Mouse (Mus musculus) left cerebral cortex, adult 11 months (tissue): ENCODE data around the gene Cercam.

ENCODE experiments used
- DNase-seq: peaks from one replicate; pipeline ENCODE4 v3.0.0; 2022; ENCODE audit warnings: low spot score

Gene Cercam

DNA sequence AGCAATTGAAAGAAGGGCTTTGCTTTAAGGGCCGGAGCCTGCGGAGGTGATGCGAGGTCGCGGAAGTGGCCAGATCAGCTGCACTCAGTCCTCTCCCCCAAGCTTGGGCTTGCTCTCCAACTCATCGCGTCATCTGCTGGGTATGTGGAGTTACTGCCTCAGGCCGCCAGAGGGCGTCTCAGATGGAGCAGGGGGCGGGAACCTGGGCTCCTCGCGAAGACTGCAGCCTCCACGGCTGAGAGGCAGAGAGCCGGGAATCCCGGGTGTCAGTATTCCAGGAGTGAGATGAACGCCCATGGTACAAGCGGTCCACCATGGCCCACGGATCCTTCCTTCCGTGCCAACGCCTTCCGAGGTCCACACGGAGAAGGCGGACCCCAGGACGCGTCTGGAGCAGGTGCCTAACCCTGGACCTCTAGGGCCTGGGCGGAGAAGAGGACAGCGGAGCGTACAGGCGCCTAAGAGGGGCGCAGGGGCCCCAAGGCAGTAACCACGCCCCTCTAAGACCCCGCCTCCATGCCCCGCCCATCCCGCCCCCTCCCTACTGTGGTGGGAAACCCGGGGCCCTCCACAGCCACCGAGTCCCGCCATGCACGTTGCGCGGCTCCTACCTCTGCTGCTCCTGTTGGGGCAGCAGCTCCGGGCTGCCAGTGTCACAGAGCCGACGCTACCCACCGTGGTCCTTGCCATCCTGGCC, at the start of gene Cercam:
Gene Cercam (plus strand): TSS at position 216 of the 697 bp plus-strand sequence.
- peak; percentile 57 for DNase-seq

DNA sequence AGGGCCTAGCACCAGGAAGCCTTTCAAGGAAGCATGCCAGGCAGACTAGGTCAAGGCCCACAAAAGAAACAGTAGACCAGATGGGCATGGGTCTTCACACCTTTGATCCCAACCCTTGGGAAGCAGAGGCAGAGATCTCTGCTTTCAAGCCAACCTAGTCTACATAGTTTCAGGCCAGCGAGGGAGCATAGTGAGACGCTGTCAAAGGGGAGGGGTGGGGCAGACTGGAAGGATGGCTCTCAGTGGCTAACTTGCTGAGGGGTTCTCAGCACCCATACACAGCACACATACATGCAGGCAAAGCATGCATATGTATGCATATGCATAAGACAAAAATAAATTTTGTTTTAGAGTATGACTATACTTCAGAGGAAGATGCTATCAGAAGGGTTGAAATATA, 49.6 kb upstream of the Cercam start:
- no peak for DNase-seq

DNA sequence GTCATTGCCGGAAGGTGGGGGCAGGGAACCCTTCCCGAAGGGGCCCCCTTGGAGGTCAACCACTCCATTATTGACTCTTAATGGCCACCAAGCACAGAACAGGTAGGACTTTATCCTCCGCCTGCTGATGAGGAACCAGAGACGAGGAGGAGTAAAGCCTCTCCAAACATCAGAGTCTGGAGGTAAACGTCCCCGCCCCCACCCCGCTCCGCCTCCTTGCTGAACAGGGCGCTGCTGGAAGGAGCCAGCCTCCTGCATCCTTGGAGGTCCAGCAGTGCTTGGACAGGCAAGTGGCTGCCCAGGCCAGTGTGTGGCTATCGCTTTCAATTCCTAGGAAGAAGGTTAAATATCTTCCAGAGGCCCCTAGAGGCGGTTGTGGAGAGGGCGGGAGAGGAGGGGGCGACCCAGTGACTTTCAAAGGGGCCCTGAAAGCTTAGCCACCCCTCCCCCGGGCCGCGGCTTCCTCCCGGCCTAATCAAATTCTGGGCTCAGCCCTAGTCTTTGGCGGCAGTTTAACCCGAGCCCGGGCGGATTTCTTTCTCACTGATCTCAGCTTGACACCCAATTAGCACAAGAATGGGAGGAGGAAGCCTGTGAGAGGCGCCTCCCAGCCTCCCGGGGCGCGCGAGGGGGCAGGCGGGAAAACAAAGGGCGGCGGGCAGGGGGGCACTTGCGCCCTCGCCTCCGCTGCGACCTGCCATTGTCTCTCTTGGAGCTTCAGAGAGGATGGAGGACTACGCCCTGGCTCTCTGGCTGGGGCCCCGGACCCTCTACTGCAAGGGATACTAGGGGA, 48.7 kb upstream of the Cercam start, which contains the start of gene Urm1:
Gene Urm1 (plus strand): TSS at position 51 of the 793 bp plus-strand sequence.
- no peak for DNase-seq

DNA sequence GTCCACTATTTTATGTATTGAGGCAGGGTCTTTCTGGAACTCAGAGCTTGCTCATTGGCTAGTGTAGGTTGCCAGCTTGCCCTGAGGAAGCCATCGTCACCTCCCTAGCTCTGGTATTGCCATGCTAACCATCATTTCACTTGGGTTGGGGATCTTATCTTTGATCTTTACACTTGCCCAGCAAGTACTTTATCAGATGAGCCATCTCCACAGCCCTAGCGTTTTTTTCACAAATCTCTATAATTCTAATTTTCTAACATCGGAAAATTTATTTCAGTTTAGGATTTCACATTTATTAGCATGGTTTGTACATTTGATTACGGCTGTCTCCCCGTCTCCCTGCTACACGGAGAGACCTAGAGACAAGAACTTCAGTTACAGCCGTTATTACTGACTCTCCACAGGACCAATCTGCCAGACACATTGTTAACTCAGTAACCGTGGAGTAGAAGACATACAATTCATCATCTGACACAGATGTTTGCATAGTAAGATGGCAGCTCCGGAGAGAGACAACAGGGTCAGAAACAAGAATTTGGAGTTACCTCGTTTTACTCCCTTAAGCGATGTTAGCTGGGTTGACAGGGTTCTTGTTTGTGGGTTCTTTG, 42.5 kb upstream of the Cercam start:
- no peak for DNase-seq

DNA sequence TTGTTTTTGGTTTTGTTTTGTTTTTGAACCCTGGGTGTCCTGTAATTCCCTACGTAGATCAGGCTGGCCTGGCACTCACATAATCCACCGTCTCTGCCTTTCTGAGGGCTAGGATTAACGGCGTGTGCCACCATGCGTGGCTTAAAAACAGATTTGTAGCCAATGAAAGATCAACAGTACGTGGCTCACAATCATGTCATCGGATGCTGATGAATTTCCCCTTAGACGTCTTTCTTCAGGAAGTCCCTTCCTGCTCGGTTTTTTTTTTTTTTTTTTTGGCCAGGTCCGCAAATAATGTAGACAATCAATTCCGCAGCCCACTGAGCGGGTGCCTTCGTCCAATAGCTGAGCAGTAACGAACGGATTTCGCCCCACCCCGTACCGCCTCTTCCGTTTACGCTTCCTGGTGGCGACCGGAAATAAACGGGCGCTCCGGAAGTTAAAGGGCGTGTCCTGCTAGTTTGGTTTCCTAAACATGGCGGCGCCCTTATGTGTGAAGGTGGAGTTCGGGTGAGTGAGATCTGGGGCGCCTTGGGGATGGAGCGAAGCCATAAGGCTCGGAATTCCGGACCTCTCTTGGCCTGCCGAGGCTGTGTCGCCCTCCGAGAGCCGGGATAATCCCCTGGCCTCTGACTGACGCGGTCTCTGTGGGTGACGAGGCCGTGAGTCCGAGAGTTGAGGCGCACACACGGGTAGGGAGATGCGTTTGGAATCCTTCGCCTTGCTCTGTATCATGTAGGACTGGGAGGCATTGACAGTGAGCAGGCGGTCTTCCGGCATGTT, 41.8 kb upstream of the Cercam start:
- peak; percentile 91 for DNase-seq

DNA sequence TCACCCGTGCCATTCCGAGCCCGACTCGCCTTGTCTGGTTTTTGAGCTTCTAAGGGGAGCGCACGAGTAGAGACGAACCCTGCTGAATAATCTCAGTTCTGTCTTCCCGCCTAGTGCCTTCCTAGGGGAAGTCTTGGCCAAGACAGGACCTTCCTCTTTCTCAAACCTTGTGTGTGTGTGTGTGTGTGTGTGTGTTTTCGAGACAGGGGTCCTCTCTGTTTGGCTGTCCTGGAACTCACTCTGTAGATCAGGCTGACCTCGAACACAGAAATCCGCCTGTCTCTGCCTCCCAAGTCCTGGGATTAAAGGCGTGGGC, 41.3 kb upstream of the Cercam start:
- no peak for DNase-seq

DNA sequence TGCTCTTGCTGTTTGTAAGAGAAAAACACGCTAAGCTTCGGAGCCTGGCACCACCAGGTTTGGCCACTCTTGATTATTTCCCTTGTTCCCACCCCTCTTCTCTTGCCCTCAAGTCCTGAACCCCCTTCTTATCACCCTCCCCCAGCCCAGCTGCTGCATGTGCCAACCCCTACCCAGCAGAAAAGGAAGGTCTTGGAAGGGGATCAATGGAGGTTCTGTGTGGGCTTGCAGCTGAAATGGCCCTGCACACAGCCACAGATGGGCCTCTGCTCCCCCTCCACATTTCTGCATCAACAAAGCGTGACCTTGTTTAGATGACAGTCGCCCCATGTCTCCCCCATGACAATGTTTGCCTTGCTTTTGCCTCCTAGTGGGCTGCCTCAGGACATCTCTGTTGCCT, 37.9 kb upstream of the Cercam start:
- DNase-seq: peak; percentile 64

DNA sequence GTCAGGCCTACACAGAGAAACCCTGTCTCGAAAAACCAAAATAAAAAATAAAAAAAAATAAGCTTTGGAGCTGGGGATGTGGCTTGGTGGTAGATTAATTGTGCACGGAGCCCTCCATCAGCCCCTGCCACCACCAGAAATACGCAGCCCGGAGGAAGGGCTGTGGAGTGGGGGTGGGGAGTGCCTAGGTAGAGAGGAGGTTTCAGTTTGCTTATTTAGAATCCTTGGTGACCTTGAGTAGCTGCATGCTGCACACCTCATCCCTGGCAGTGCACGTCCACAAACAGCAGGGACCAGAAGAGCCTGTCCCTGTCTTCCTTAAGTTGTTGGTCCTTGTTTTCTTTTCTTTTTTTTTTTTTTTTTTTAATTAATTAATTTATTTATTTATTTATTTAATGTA, 35.2 kb upstream of the Cercam start:
- DNase-seq: no peak

DNA sequence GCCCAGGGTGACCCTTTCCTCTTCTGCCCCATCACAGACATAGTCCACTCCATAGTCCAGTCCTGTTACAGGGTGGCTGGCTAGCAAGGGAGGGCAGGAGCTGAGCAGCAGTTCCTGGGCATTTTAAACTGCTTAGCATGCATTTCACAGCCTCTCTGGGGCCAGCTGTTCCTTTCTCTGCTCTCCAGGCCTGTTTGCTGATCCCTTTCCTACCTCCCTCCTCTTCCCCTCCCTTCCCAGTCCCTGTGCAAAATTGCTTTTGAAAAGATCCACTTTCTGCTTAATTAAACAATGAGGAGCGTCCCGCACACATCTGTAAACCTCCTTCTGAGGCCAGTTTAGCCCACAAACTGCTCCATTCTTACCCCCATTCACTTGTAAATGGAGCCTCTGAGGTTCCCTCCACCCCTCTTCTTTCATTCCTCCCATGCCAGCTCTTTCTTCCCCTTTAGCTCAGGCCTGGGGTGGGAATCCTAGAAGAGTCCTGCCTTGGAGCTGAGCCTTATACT, 33.5 kb upstream of the Cercam start:
- DNase-seq: no peak

DNA sequence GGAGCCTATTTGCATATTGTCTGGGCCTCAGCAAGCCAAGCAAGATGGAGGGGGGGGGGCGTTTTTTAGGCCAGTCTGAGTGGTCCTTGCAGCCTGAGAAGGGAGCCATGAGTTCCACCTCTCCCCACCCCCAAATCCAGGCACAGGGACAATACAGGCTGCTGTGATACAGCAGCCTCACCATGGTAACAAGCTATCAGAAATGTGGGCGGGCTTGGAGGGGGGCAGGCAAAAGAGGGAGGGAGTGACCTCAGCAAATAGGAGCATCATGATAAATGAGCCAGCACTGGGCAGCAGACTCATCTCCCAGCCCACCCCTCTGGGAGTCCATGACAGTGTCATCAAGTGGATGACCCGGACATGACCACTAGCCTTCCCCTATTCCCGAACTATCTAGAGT, 29.5 kb upstream of the Cercam start:
- DNase-seq: no peak

DNA sequence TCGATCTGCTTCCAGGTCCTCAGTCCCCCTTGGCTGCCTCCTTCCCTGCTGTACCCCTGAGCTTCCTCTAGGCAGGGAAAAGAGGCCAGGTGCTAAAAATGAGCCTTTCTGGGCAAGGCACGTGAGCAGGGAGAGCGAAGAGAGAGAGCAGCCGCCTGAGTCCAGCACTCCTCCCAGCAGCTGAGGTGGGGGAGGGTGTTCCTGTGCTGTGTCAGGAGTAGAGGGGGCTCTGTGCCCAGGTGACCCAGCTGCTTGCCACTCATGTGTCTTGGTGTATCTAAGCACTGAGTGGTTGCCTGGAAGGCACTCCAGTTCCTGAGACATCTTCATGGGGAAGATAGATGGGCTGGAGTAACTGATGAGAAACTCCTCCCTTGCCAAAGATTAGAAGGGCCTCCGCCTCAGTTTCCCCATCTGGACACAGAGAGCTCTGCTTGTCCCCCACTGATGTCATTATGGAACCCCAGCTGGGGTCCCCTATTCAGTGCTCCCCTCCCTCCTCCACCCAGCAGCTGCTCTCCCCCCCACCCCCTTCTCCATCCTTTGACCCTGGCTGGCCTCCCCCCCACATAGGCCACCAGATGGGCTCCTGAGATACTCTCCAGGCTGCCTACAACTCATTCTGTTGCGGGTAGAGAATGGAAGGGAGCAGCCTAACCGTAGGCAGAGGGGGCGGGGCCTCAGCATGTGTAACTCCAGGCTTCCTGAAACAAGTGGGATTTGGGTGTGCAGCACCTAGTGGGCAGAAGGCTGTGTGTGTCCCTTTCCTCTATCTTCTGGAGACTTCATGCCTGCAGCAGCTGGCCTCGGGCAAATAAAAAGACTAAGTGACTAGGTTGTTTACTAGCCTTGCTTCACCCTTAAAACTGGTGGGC, 25.5 kb upstream of the Cercam start:
- DNase-seq: no peak

DNA sequence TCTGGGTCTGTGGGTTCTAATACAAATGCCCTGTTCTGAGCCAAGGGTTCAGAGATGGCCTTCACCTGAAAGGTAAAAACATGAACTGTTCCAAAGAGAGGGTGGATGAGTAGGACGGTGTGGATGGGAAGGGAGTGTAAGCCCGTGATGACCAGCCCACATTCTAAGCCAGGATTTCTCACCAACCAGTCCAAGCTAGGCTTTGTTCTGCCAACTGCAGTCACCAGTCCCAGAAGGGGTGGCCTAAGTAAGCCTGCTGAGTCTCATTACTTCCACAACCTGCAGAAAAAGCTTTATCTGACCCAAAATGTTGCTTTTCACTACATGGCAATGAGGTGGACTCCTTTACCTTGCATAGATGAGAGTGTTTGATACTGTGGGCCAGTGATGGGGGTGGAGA, 24.8 kb upstream of the Cercam start:
- DNase-seq: no peak

DNA sequence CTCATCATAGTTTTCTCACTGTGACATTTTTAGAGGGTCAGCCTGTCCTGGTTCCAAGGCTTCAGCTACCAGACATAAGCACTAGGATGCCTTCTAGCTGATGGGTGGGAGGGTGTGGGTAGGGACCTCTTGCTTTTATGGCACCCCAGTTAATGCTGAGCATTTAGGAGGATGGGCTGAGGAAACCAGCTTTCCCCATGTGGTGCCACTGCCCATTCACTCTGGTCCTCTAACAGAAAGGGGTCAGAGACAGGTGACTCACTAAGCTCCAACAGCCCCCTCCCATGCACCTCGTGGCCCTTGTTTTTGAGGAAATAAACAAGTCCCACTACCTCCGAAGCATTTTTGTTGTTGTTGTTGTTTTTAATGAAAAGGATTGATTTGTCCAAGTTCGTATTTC, 24.3 kb upstream of the Cercam start:
- no peak for DNase-seq

DNA sequence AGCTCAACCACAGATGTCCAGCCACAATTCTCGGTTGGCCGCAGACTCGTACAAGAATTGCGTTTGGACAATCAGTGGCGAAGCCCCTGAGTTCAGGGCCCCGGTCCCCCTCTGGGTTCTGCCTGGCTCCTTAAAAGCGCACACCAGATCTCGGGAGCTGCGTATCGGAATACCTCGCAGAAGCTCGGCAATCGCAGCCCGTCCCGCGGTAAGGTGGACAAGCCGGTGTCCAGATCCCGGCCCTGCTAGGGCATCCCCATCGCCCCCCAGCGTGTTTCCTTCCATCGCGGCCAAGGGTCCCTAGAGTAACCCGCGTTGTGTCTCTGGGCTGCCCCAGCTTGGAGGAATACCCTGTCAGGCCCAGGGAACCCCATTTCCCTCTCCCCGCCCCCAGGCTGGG, 23.3 kb upstream of the Cercam start:
- DNase-seq: no peak

DNA sequence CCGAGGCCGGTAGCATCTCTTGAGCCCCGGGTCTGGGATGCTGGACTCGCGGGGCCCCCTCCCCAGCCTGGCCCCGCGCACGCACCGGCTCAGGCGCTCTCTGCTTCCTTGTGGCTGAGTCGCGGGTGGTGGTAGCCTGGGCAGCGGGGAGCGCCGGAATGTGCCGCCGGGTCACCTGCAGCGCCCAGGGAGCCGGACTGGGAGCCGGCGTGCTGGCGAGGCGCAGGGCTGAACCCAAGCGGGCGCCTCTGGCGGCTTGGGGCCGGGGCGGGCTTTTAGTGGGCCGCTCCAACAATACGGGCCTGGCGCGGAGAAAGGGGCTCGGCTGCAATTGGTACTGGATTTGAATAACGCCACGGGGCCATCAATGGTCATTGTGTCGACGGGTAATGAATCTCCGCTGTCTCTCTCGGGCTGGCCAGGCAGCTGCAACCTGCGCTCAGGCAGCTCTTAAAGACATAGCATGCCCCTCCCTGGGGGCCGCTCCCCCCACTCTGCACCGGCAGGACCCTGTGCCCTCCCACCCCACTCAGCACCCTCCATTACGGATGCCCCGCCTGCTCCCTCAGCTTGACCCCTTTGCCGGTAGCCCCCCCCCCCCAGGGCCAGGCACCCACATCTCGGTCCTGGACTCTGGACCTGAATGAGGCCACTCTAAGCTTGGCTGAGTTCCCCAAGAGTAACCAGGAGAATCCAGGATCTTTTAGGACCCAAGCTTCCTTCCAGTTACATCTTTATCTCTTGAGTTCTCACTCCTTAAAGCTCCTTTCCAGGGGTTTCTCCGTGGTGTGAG, 22.7 kb upstream of the Cercam start:
- DNase-seq: no peak

DNA sequence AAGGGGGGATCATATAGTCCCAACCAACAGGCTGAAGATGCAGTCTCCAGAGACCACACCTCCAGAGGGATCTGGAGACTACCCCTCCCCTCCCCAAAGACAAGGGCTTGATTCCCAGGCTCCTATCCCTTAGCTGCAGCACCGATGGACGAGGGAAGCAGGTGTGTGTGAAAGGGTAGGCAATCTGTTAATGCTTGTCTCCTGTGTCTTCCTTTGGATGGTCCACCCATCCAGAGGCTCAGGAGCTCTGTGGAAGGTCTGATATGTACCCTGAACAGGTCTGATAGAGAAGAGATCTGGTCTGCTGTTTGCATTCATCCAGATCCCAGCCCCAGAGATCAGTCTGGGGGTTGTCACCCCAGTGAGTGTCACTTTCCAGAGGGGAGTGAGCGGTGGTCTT, 22.1 kb upstream of the Cercam start:
- DNase-seq: no peak

DNA sequence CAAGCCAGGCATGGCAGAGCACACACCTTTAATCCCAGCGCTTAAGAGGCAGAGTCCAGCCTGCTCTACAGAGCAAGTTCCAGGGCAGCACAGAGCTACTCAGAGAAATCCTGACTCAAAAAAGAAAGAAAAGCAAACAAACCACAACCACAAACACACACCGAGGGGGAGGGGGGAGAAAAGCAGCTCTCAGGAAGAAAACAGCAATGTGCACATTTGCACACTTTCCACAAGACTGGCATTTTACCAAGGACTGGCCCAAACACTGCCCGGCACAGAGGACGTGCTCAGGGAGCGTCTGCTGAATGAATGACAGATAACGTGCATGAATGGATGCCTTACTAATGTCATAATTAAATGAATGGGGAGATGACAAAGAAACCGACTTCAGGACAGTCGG, 19.9 kb upstream of the Cercam start:
- DNase-seq: no peak

DNA sequence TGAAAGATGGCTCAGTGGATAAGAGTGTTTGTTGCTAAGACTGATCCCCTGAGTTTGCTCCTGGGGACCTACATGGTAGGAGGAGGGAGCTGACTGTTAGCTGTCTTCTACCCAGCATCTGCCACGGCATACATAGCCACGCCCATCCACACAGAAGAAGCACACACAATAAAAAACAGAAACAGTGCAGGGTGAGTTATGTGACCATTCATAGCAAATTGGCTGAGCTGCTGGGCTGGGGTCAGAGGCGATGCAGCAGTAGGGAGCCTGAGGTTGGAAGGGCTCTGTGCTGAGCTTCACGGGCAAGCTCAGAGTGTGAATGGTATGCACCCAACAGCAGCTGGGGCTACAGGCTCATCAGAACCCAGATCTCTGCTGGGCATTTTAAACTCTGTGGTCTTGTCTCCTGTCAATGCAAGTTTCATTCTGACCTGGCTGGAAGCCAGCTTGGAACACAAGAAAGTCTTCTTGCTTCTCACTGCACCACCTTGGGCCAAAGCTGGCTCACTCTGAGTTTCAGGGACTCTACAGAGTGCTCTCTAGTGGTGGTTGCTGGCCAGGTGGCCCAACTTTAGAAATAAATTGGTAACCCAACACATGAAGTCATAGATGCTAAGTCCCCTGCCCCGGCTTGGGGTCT, 19.0 kb upstream of the Cercam start:
- DNase-seq: no peak

DNA sequence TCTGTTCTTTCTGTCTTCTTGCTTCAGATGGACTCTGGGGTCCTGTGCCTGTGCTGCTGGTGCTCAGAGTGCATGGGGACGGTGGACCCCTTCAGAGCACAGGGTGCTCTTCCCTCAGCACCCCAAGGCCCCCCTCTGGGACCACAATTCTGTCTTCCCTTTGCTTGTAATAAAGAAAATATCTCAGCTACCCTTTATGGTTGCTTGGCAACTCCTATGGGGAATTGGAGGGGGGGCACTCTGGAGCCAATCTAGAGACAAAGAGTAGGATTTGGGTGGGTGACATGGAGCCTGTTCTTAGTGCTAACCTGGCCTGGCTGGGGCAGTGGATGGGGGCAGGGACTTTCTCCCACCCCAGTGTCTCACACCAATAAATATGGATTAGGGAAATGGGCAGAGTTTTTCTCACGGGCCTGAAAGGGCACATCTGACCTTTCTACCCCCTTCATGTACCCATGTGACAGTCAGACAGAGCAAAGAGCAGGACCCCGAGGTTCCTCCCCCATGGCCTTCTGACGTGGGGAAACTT, 15.9 kb upstream of the Cercam start:
- DNase-seq: no peak

DNA sequence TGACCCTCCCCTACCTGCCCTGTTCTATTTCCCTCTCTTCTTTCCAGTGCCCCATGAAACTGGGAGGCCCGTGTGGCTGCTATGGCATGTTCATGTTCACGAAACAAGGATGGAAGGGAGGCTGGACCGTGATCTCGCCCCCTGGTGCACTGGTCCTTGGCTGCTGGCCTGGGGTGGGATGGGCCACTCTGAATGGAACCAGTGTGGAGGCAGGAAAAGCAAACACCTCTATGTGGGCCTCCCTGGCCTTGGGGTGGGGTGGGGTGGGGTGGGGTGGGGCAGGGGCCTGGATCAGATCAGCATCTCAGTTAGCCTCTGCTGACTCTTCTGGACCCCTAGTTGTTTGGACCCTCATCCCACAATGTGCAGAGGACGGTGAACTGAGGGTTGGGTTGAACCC, 15.2 kb upstream of the Cercam start:
- DNase-seq: no peak
